In the genomic region with DNA sequence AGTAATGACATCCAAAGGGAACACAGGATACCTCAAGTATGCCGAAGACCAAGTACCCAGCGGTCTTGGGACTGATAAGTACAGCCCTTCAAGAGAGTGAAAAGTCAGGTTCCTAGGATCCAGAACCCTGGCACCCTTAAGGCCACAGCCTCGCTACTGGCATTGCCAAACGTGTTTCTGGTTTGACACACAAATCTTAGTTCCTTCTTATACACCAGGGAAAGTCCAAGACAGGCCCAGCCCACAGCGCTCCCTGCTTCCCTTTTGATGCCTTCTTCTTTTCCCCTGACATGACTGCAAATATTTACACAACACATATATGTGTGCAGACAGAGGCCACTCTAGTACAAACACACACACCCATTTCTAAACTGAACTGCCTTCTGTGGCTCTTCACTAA, we compare ENCODE assay signal across 31 mouse cellular contexts.
DNase-seq lines count a peak whose midpoint lies in the region; ATAC-seq and TF ChIP-seq lines count a peak whose summit lies in the region.
"Had no signal": no experiment of that assay in that cellular context is flagged by ENCODE, and none has a peak within 500 bp of the region (broad histone marks: within the 10 kb centered on the region; RNA-seq: fewer than 3 reads in every experiment).

No protein-coding gene starts in this region.

- H3K9me3 ChIP-seq in stomach, postnatal 0 days (ENCODE audit: control insufficient read depth, low read length), result no peaks in the 10 kb centered on the region
- H3K9me3 ChIP-seq in midbrain, embryonic 13.5 days, result no peaks in the 10 kb centered on the region
- H3K9me3 ChIP-seq: embryonic facial prominence, embryonic 13.5 days; forebrain, embryonic 12.5 days; heart, embryonic 15.5 days; limb, embryonic 12.5 days; midbrain, embryonic 10.5 days; neural tube, embryonic 13.5 days had no signal

- H3K4me1 ChIP-seq in stomach, postnatal 0 days (replicated peaks; ENCODE audit: control insufficient read depth, insufficient read depth), result no peaks in the 10 kb centered on the region
- H3K4me1 ChIP-seq in midbrain, embryonic 13.5 days (replicated peaks), result no peaks in the 10 kb centered on the region
- H3K4me1 ChIP-seq: embryonic facial prominence, embryonic 13.5 days; heart, embryonic 15.5 days had no signal

- WGBS in stomach, postnatal 0 days, result 43% methylated on average over 5 of the region's 5 CpGs
- 89% methylated on average over 5 of the region's 5 CpGs for WGBS in midbrain, embryonic 13.5 days

- H3K9ac ChIP-seq in stomach, postnatal 0 days (ENCODE audit: low read length), result no peak overlapping the region
- H3K9ac ChIP-seq in midbrain, embryonic 13.5 days (replicated peaks), result no peak overlapping the region
- H3K9ac ChIP-seq: embryonic facial prominence, embryonic 13.5 days; forebrain, embryonic 12.5 days; heart, embryonic 15.5 days; hindbrain, embryonic 14.5 days; limb, embryonic 12.5 days; liver, postnatal 0 days; neural tube, embryonic 13.5 days had no signal

- H3K36me3 ChIP-seq in stomach, postnatal 0 days (ENCODE audit: control insufficient read depth, insufficient read depth, low read length), result no peaks in the 10 kb centered on the region
- H3K36me3 ChIP-seq in midbrain, embryonic 13.5 days, result no peaks in the 10 kb centered on the region
- H3K36me3 ChIP-seq: embryonic facial prominence, embryonic 13.5 days; forebrain, embryonic 12.5 days; heart, embryonic 15.5 days; limb, embryonic 12.5 days; midbrain, embryonic 10.5 days; neural tube, embryonic 13.5 days had no signal

- H3K27ac ChIP-seq in stomach, postnatal 0 days (replicated peaks), result no peak overlapping the region
- H3K27ac ChIP-seq in midbrain, embryonic 13.5 days, result no peak overlapping the region
- H3K27ac ChIP-seq: embryonic facial prominence, embryonic 13.5 days; forebrain, embryonic 12.5 days; heart, embryonic 15.5 days; hindbrain, embryonic 14.5 days; kidney, postnatal 0 days; layer of hippocampus, adult 2 months; limb, embryonic 12.5 days; midbrain, embryonic 10.5 days; neural tube, embryonic 13.5 days had no signal

- no peak overlapping the region for H3K4me2 ChIP-seq in stomach, postnatal 0 days (replicated peaks; ENCODE audit: low read depth)
- H3K4me2 ChIP-seq in midbrain, embryonic 13.5 days (replicated peaks), result no peak overlapping the region
- H3K4me2 ChIP-seq: embryonic facial prominence, embryonic 13.5 days; forebrain, embryonic 12.5 days; heart, embryonic 15.5 days; hindbrain, embryonic 14.5 days; limb, embryonic 12.5 days; liver, embryonic 11.5 days; neural tube, embryonic 13.5 days had no signal

- peak; percentile 26 for DNase-seq in lung, postnatal 10 days
- peak; percentile 36 for DNase-seq in stomach, postnatal 0 days (ENCODE audit: low spot score)
- DNase-seq in layer of hippocampus, postnatal 14 days (ENCODE audit: low spot score in 2 of 2), result no peak
- no peak for DNase-seq in layer of hippocampus, adult 11-12 months (ENCODE audit: low spot score)
- DNase-seq: adrenal gland, adult 8-10 months; cerebellum, adult 2 months; cerebellum, postnatal 25 days; embryo, embryonic 11 days; gastrocnemius, postnatal 36 days; heart, postnatal 36 days; kidney, adult 18-20 months; layer of hippocampus, postnatal 36 days; liver, postnatal 0 days; right cerebral cortex, adult 18-20 months; thymus, postnatal 25 days had no signal

- peak; percentile 24; the same call in 1 of the 2 replicates for ATAC-seq in granulocyte monocyte progenitor cell, adult 5-6 weeks (replicated peaks; ENCODE audit: poor library complexity, severe bottlenecking)
- peak; percentile 21; the same call in 1 of the 2 replicates for ATAC-seq in megakaryocyte progenitor cell, adult 5-6 weeks (replicated peaks; ENCODE audit: poor library complexity)
- ATAC-seq in stomach, postnatal 0 days (ENCODE audit: low FRiP score, low TSS enrichment), result peak; percentile 71; the same call in 1 of the 2 replicates
- ATAC-seq in midbrain, embryonic 13.5 days, result no peak
- ATAC-seq: activated CD4-positive, CD25-positive, alpha-beta regulatory T cell, adult 4 months; inflammation-experienced regulatory T-cells, adult 6 months; liver, postnatal 0 days had no signal

- no peaks in the 10 kb centered on the region for H3K27me3 ChIP-seq in stomach, postnatal 0 days (ENCODE audit: control insufficient read depth, insufficient read depth, low read length)
- H3K27me3 ChIP-seq in midbrain, embryonic 13.5 days, result no peaks in the 10 kb centered on the region
- H3K27me3 ChIP-seq: embryonic facial prominence, embryonic 13.5 days; heart, embryonic 15.5 days; limb, embryonic 12.5 days had no signal

- H3K4me3 ChIP-seq in stomach, postnatal 0 days (ENCODE audit: low read depth, low read length), result no peak overlapping the region
- no peak overlapping the region for H3K4me3 ChIP-seq in midbrain, embryonic 13.5 days (replicated peaks)
- H3K4me3 ChIP-seq: embryonic facial prominence, embryonic 13.5 days; erythroblast, embryonic 14.5 days; forebrain, embryonic 12.5 days; heart, embryonic 15.5 days; layer of hippocampus, adult 2 months; limb, embryonic 12.5 days; midbrain, embryonic 10.5 days; neural tube, embryonic 13.5 days had no signal

- peak; percentile 32 for TF ChIP-seq CTCF in stomach, postnatal 0 days (IDR thresholded peaks at IDR 0.05; ENCODE audit: low read depth)

- no peak for TF ChIP-seq EP300 in stomach, postnatal 0 days (optimal IDR thresholded peaks at IDR 0.05)

Comparison
In these comparisons a context has a peak if more than half of its experiments do, and no peak if none do; other contexts are left out.
1. DNase-seq: peak in lung, postnatal 10 days (single experiment) and stomach, postnatal 0 days (single experiment); none in layer of hippocampus, postnatal 14 days (0 of 2) and layer of hippocampus, adult 11-12 months (single experiment).